In the genomic region with DNA sequence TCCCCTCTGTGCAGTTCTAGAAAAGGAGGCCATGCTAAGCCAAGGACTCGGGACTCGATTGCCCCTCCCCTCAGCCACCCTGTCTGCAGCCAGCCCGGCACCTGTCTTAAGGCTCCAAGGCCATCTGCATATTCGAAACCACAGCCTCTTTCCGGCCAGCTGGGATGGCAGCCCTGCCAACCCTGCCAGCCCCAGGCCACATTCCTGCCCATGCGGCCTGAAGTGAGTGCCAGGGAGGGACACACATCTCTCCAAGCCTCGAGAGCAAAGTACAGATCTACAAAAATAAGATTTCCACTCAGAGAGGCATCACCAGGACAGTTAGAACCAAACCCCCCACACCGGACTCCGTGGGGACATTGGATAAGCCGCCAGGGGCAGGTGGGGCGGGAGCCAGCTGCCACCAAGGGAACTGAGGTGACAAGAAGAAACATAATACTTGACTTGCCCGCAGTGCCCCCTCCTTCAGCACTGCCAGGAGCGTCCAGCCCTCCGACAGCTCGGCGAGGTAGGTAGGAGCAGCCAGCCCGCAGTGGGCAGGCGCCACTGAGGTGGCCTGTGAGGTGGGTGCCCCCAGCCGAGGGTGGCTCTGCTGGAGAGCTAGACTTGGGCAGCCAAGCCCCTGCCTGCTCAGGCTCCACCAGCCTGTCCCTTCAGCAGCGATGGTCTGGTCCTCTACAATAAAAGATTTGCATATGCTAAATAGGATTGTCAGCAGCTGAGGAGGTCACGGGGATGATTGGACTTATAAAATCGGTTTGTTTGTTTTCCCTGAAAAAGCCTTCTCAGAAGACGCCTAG, we compare ENCODE assay signal across 10 mouse cellular contexts. TPM values are rescaled to one million over a fixed set of nuclear protein-coding genes. Genes with fewer than 3 reads are reported as not detected.
DNase-seq lines count a peak whose midpoint lies in the region; ATAC-seq lines count a peak whose summit lies in the region.
"Had no signal": no experiment of that assay in that cellular context is flagged by ENCODE, and none has a peak within 500 bp of the region (broad histone marks: within the 10 kb centered on the region; RNA-seq: fewer than 3 reads in every experiment).

No protein-coding gene starts in this region.

- no peak overlapping the region for H3K4me3 ChIP-seq in neural tube, embryonic 13.5 days
- H3K4me3 ChIP-seq in hindbrain, embryonic 13.5 days: no peak overlapping the region
- H3K4me3 ChIP-seq: limb, embryonic 15.5 days; neural tube, embryonic 12.5 days had no signal

- H3K27me3 ChIP-seq in neural tube, embryonic 13.5 days: no peaks in the 10 kb centered on the region
- no peaks in the 10 kb centered on the region for H3K27me3 ChIP-seq in hindbrain, embryonic 13.5 days
- H3K27me3 ChIP-seq: limb, embryonic 15.5 days; neural tube, embryonic 12.5 days had no signal

- 37% methylated on average over 23 of the region's 23 CpGs for WGBS in neural tube, embryonic 13.5 days
- 47% methylated on average over 23 of the region's 23 CpGs for WGBS in hindbrain, embryonic 13.5 days

- peaks cover 25% of the 10 kb centered on the region for H3K4me1 ChIP-seq in neural tube, embryonic 13.5 days (replicated peaks)
- peaks cover 21% of the 10 kb centered on the region for H3K4me1 ChIP-seq in hindbrain, embryonic 13.5 days (replicated peaks)

- H3K9ac ChIP-seq in neural tube, embryonic 13.5 days: peak overlapping the region; percentile 1; the same call in 1 of the 2 replicates
- no peak overlapping the region; the same call in 1 of the 2 replicates for H3K9ac ChIP-seq in hindbrain, embryonic 13.5 days
- H3K9ac ChIP-seq: limb, embryonic 15.5 days; neural tube, embryonic 12.5 days had no signal

- H3K36me3 ChIP-seq in neural tube, embryonic 13.5 days: no peaks in the 10 kb centered on the region
- H3K36me3 ChIP-seq in hindbrain, embryonic 13.5 days: no peaks in the 10 kb centered on the region
- H3K36me3 ChIP-seq: limb, embryonic 15.5 days; neural tube, embryonic 12.5 days had no signal

- peak; percentile 29; the same call in 1 of the 2 replicates for ATAC-seq in neural tube, embryonic 13.5 days (ENCODE audit: low read depth)
- ATAC-seq in hindbrain, embryonic 13.5 days (ENCODE audit: low FRiP score): 0 out of 2 replicates have a peak, but pooled peaks have one; percentile 36

- H3K4me2 ChIP-seq in neural tube, embryonic 13.5 days: no peak overlapping the region
- H3K4me2 ChIP-seq in hindbrain, embryonic 13.5 days: no peak overlapping the region
- H3K4me2 ChIP-seq: limb, embryonic 15.5 days; neural tube, embryonic 12.5 days had no signal

- no peaks in the 10 kb centered on the region for H3K9me3 ChIP-seq in neural tube, embryonic 13.5 days
- H3K9me3 ChIP-seq in hindbrain, embryonic 13.5 days: no peaks in the 10 kb centered on the region
- H3K9me3 ChIP-seq: limb, embryonic 15.5 days; neural tube, embryonic 12.5 days had no signal

- H3K27ac ChIP-seq in neural tube, embryonic 13.5 days (replicated peaks): no peak overlapping the region
- H3K27ac ChIP-seq in hindbrain, embryonic 13.5 days: no peak overlapping the region
- H3K27ac ChIP-seq: limb, embryonic 15.5 days; neural tube, embryonic 12.5 days had no signal

- DNase-seq in adrenal gland, adult 2 months: peak; percentile 38
- no peak for DNase-seq in adrenal gland, adult 18-20 months (ENCODE audit: low spot score in 2 of 2)
- no peak for DNase-seq in neural tube, embryonic 10.5 days (ENCODE audit: extremely low spot score, low spot score)
- DNase-seq in thymus, postnatal 10 days (ENCODE audit: low spot score in 2 of 2): peak; percentile 40 to 45
- no peak for DNase-seq in right cerebral cortex, postnatal 36 days (ENCODE audit: low spot score in 2 of 2)
- DNase-seq in adipocyte (ENCODE audit: low spot score): no peak

RNA-seq across cellular contexts. Expression of a gene that starts 39.0 kb away (rescaled TPM):
- total RNA-seq in adrenal gland, adult 2 months (2021): 1 to 10 TPM; 3.7 to 4.4 TPM
- 1.5 and 1.6 TPM in 2 replicates for polyA plus RNA-seq in adrenal gland, adult 2 months (2012; rRNA removed)
- total RNA-seq in adrenal gland, adult 18-20 months (2021): 1 to 10 TPM; 2.9 to 4.0 TPM
- polyA plus RNA-seq in neural tube, embryonic 13.5 days (2015; fragmentation: Nextera tagmentation; extraction: Ambion mirVana): 45.4 and 47.2 TPM in 2 replicates
- 48.4 and 51.2 TPM in 2 replicates for polyA plus RNA-seq in hindbrain, embryonic 13.5 days (2015; fragmentation: Nextera tagmentation; extraction: Ambion mirVana)

Comparison
In these comparisons a context has a peak if more than half of its experiments do, and no peak if none do; other contexts are left out.
1. DNase-seq: peak in adrenal gland, adult 2 months (single experiment) and thymus, postnatal 10 days (2 of 2); none in adrenal gland, adult 18-20 months (0 of 2), neural tube, embryonic 10.5 days (single experiment), right cerebral cortex, postnatal 36 days (0 of 2) and adipocyte (single experiment).
2. RNA of a gene that starts 39.0 kb away (polyA plus RNA-seq): 48.4 to 51.2 TPM in hindbrain, embryonic 13.5 days and 45.4 to 47.2 TPM in neural tube, embryonic 13.5 days; 1.5 to 1.6 TPM in adrenal gland, adult 2 months; every median in the first group is over 10 times any median in the second.